Mouse (Mus musculus) layer of hippocampus, postnatal 25 days (tissue): ENCODE measurements at regions not wholly inside any gene's neighbourhood (a gene's known extent, or its start where the extent isn't known, plus 50 kb on each side); places are given as distances from the start of the nearest gene placed in this dataset.
A peak's percentile ranks its signal among the peaks of the same experiment; 100 is the strongest.

Experiments used
- DNase-seq, 2 experiments: peaks; one replicate each; pipeline ENCODE4 v3.0.0; 2022; ENCODE audit warnings: mixed read lengths in 2 of 2, low spot score in 1 of 2; ENCODE audit errors: extremely low spot score in 1 of 2

- no peak for DNase-seq
Measured at GRCm38 (mm10) chr5:4526042-4526815, 231.6 kb downstream of the Fzd1 start.

DNA sequence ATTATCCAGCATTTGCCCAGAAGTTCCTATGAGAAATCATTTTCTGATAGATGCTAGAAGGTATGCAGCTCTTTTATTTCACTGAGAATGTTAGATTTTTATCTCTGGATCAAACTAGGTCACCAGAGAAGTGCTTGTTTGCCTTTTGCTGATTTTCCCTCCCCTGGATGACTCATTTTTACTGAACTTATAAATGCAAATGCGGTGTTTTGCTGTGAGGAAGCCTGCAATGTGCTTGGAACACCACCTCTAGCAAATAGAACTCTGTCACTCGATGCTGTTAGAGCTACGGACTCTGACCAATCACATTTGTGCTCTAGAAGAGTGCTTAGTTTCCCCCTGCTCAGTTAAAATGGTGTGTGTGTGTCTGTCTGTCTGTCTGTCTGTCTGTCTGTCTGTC, 257.2 kb downstream of the Fzd1 start:
- no peak for DNase-seq

GRCm38 (mm10) chr5:4499036-4499435, 258.8 kb downstream of the Fzd1 start:
- DNase-seq = no peak

DNA sequence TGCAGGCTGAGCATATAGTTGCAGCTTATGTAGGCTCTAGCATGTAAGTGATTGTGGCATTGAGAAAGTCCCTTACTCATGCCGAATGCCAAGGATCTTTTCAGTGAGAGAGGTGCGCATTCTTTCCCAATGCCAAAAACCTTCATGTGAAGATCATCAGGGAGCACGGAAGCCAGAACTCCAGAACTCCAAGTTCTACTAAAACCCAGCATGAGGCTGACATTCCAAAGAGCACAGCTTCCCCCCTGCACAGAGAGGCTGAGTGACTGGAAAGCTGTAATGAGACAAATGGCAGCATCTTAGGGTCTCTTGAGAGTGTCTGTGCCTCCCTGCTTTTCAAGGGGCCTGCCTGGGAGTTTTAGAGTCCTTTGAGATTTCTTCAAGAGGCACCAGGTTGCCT, 259.4 kb downstream of the Fzd1 start:
- no peak for DNase-seq

DNA sequence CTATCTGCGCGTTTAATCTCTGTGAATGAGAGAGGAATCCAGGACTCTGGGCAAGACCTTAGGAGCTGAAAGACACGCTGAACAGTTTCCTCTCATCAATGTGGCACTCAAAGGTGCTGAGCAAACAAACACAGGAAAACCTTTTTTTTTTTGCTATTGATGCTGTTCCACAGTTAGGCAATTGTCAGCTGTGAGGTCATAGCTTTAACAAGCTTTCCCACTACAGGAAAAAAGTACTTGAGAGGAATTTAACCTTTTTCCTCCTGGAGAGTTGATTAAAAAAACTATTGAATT, 261.0 kb downstream of the Fzd1 start:
- DNase-seq = no peak

DNA sequence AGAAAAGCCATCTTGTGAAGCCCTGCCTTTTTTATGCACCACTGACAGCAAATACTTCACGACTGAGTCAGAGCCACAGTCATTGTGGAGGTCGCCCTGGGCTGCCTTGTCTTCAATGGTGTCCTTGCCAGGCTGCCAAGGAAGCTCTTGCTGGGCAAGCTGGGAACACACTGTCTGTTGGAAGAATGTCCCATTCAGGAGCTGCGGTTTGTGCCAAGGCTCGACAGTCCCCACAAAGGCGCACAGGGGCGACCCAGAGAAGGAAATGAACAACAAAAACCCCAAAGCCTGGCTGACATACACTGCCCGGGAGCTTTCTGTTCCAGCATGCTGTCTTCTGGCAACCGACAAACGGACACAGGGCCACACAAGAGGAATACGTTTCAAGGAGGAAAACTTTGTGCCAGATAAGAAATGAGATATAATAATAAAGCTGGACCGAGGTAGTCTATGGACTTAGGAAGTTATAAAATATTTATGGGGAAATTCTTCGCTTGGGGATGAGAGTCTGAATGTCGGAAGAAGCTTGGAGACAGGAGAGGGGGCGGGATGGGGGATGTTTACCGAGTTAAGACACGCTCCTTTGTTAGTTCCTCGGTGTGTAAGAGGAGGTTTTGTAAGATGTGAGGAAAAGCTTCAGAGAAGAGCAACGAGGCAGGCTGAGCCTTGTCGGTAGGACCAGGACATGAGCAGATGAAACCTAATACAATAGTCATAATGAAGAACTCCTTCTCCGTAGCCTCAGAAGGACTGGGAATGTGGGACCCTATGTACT, 261.5 kb downstream of the Fzd1 start:
- no peak for DNase-seq

DNA sequence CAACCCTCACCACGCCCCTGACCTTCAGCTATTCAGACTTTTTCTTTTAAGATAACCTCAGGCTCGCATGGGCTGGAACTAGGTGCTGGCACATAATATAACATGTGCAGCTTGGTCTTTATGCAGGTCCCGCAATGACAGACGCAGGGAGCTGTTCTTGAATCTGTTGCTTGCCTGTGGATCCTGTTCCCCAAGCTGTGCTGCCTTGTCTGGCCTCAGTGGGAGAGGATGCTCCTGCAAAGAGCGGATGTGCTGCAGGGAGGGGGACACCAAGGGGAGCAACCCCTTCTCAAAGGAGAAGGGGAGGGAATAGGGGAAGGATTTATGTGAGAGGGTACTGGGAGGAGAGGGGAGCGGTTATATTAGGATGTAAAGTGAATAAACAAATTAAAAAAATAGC, 262.4 kb downstream of the Fzd1 start:
- no peak for DNase-seq

DNA sequence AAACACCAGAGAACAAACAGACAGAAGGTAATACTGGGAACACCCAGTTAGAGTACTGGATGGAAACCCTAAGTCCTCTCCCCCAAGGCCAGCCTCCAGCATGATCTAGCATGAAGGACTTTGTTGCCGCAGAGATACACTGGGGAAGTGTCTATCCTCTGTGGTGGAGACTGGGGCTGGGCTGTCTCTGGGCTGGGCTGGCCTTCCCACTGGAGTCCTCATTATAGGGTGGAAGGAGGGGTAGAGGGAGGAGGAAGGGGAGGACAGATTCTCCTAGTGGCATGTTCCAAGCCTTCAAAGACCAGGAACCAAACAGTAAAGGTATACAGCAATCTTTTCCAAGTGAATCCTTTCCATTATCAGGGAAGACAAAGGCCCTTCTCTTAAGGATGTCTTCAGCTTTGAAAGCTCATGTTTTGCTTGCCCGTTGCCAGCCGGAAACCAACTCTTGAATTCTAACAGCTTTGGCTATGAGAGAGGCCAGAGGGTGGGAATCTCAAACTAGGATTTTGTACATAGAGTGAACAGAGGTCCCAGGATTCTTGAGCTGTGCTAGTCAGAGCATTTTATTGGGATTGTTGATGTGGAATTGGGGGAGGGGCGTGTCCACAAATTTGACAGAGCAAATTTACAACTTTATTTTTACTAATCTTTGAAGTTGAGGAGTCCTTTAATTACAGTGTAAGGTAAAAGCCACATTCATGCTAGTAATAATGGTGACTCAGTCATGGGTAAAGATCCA, 271.3 kb downstream of the Fzd1 start:
- DNase-seq = no peak

GRCm38 (mm10) chr5:4485542-4486390, 272.1 kb downstream of the Fzd1 start:
- peak in 1 of 2 experiments; percentile 30 for DNase-seq

DNA sequence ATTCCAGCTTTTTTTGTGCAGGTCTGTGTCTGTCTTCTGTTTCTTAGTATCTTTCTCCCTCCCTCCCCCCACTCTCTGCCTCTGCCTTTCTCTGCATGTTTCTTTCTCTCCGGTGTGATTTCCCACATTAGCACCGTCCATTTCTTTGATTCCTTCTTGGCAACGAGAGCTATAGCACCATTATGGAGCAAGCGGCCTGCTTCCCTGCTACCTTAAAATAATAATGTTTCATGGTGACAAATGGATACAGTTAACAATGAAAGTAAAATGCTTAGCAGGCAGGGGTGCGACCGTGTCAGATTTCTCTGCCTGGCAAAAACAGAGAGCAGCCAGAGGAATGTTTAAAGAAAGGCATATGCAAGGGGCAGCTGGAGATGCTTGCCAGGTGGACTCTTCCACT, 273.1 kb downstream of the Fzd1 start:
- DNase-seq = no peak

GRCm38 (mm10) chr5:4484151-4484550, 273.7 kb downstream of the Fzd1 start:
- DNase-seq = no peak

DNA sequence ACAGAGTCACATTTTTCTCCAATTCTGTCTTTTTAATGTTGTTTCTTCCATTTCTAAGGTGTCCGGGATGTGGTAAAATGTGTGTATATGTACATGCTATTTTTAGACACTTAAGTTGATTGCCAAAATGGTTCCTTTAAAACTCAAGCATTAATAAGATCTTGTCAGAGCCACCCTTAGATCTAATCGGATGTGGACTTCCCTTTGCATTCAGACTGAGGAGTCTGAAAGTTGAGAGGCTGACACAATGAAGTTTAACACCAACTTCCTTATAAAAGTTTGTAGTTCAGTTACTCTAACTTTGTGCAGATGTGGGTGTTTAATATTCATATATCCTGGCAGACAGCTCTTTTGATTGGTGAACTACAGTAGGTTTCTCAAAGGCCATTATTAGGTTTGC, 282.1 kb downstream of the Mterf1b start:
- no peak for DNase-seq
